Mouse (Mus musculus): ENCODE results near the gene Rpa1. TPM values are rescaled to one million over a fixed set of nuclear protein-coding genes. Genes with fewer than 3 reads are reported as not detected.

Gene Rpa1
- polyA plus RNA-seq, 1 experiment: 62.8 TPM

DNA sequence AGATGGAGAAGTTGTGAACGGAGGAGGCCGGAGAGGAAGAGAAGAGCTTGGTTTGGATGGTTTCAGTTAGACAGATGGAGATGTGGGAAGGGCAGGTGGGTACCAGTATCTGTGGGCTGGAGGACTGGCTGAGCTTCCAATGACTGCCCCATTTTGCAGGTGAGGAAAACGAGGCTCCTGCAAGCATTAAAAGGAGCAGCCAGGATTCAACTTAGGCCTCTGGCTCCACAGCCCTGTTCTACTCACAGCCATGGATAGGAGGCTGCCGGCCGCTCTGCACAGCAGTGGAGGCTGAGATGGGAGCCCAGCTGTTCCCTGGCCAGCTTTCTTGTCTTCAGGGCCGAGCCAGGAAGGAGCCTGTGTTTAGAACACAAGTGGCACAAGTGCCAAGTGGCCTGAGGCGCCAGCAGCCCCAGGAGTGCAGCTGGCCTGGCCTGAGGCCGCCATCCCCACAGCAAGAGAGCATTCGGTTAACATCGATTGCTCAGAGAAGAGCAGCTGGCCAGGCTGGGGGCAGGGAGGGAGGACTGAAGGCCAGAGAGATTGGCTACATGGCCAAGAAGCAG is 88.0 kb downstream of the Rpa1 start:
- H3K4me3 ChIP-seq (ENCODE audit: control insufficient read depth, insufficient read depth, low read length): no peak overlapping the region
- no peak for TF ChIP-seq POLR2A (IDR thresholded peaks at IDR 0.05; ENCODE audit: control insufficient read depth, extremely low read depth, insufficient read depth, low read length, poor library complexity)
- TF ChIP-seq CTCF (IDR thresholded peaks at IDR 0.05; ENCODE audit: borderline replicate concordance, control insufficient read depth, extremely low read depth, insufficient read depth, low read length, poor library complexity): no peak
- H3K4me1 ChIP-seq (replicated peaks; ENCODE audit: control insufficient read depth, insufficient read depth, low read length): peaks cover 5% of the 10 kb centered on the region
- H3K27me3 ChIP-seq (ENCODE audit: control insufficient read depth, insufficient read depth, low read length): no peaks in the 10 kb centered on the region
- 87% methylated on average over 10 of the region's 10 CpGs for WGBS
- no peak overlapping the region for H3K27ac ChIP-seq (ENCODE audit: control insufficient read depth, insufficient read depth, low read length)
- no peak for DNase-seq
- H3K36me3 ChIP-seq (ENCODE audit: control insufficient read depth, insufficient read depth, low read length): no peaks in the 10 kb centered on the region

DNA sequence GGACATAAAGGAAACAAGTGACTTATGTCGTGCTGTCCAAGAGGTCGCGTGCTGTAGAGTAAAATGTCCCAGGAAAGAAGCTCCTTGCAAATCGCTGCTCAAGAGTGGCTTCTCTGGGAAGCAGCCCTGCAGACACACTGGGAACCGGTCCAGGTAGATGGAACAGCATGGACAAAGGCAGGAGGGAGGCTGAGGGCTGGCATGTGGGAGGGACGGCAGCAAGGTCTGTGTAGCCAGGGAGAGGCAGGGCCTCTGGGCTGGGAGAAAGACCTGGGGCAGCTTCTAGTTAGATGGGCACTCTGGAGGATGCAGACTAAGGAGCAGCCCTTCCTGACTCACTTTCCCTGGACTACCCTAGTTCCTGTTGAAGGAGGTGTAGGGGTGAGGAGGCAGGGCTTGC is 88.7 kb downstream of the Rpa1 start:
- TF ChIP-seq POLR2A (IDR thresholded peaks at IDR 0.05; ENCODE audit: control insufficient read depth, extremely low read depth, insufficient read depth, low read length, poor library complexity) (no peak), CTCF (IDR thresholded peaks at IDR 0.05; ENCODE audit: borderline replicate concordance, control insufficient read depth, extremely low read depth, insufficient read depth, low read length, poor library complexity) (no peak)
- Histone ChIP-seq H3K4me3 (ENCODE audit: control insufficient read depth, insufficient read depth, low read length) (no peak overlapping the region), H3K27me3 (ENCODE audit: control insufficient read depth, insufficient read depth, low read length) (no peaks in the 10 kb centered on the region), H3K36me3 (ENCODE audit: control insufficient read depth, insufficient read depth, low read length) (no peaks in the 10 kb centered on the region), H3K4me1 (replicated peaks; ENCODE audit: control insufficient read depth, insufficient read depth, low read length) (peaks cover 10% of the 10 kb centered on the region), H3K27ac (ENCODE audit: control insufficient read depth, insufficient read depth, low read length) (no peak overlapping the region)
- no peak for DNase-seq
- WGBS: 94% methylated on average over 6 of the region's 6 CpGs

DNA sequence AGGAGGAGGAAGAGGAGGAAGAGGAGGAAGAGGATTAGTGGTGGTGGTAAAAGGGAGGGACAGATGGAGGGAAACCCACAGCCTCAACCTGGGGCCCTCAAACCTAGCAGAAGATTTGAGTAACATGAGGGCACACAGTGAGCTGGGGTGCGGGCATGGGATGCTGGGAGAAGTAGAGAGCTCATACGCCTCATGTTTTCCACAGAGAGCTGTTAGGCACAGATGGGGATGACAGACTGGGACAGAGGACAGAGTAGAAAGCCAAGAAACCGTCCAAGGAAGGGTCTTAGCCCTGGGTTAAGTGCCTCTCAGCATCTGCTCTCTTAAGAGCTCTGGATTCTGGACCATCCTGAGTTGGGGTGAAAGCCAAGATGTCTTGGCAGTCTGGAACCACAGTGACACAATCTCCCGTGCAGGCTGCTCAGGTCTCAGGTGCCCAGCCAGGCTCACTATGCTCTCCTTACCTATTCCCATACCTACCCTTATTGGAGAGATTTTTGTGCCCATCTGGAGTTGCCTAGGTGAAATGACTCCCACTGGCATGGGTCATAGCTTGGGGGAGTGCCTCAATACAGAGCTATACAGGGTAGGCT is 91.0 kb downstream of the Rpa1 start:
- 90% methylated on average over 4 of the region's 4 CpGs for WGBS
- no peak for TF ChIP-seq POLR2A (IDR thresholded peaks at IDR 0.05; ENCODE audit: control insufficient read depth, extremely low read depth, insufficient read depth, low read length, poor library complexity)
- TF ChIP-seq CTCF (IDR thresholded peaks at IDR 0.05; ENCODE audit: borderline replicate concordance, control insufficient read depth, extremely low read depth, insufficient read depth, low read length, poor library complexity): no peak
- DNase-seq: no peak
- Histone ChIP-seq H3K4me3 (ENCODE audit: control insufficient read depth, insufficient read depth, low read length) (no peak overlapping the region), H3K36me3 (ENCODE audit: control insufficient read depth, insufficient read depth, low read length) (no peaks in the 10 kb centered on the region), H3K27ac (ENCODE audit: control insufficient read depth, insufficient read depth, low read length) (no peak overlapping the region), H3K4me1 (replicated peaks; ENCODE audit: control insufficient read depth, insufficient read depth, low read length) (peaks cover 10% of the 10 kb centered on the region), H3K27me3 (ENCODE audit: control insufficient read depth, insufficient read depth, low read length) (no peaks in the 10 kb centered on the region)

GRCm38 (mm10) chr11:75255330-75255729 is 92.8 kb downstream of the Rpa1 start:
- TF ChIP-seq CTCF (IDR thresholded peaks at IDR 0.05; ENCODE audit: borderline replicate concordance, control insufficient read depth, extremely low read depth, insufficient read depth, low read length, poor library complexity): no peak
- TF ChIP-seq POLR2A (IDR thresholded peaks at IDR 0.05; ENCODE audit: control insufficient read depth, extremely low read depth, insufficient read depth, low read length, poor library complexity): no peak
- 58% methylated on average over 5 of the region's 5 CpGs for WGBS
- Histone ChIP-seq H3K4me3 (ENCODE audit: control insufficient read depth, insufficient read depth, low read length) (no peak overlapping the region), H3K27ac (ENCODE audit: control insufficient read depth, insufficient read depth, low read length) (no peak overlapping the region), H3K27me3 (ENCODE audit: control insufficient read depth, insufficient read depth, low read length) (no peaks in the 10 kb centered on the region), H3K4me1 (replicated peaks; ENCODE audit: control insufficient read depth, insufficient read depth, low read length) (peaks cover 10% of the 10 kb centered on the region), H3K36me3 (ENCODE audit: control insufficient read depth, insufficient read depth, low read length) (no peaks in the 10 kb centered on the region)
- no peak for DNase-seq

DNA sequence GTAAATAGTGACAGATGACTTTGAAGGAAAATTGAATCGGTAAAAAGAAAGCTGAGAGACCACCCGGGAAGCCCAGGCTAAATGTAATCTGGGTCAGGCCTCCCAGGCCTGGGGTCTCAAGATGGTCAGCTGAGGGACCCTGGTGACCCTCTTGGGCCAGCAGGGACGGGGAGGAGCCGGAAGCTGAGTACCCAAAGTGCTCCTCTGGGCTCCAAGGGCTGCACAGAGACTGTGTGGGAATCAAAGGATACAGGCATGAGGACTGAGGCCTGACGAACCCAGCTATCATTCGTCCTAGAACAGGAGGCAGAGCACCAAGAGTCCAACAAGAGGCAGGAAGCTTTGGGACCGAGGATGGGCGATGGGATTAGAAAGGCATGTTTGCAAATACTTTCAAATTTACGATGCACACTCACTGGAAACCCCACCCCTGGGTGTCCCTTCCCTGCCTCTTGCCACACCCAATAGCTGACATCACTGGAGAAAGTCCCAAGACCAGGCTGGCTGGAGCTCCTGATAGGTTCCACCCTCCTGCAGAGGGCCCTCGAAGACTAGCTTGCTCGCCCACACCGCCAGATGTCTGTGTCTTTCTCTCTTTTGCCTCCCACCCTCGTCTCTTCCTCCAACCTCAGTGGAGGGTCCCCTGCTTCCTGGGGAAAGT is 93.7 kb downstream of the Rpa1 start:
- H3K27ac ChIP-seq (ENCODE audit: control insufficient read depth, insufficient read depth, low read length): no peak overlapping the region

GRCm38 (mm10) chr11:75251557-75252070 is 96.5 kb downstream of the Rpa1 start:
- no peak for DNase-seq
- H3K27ac ChIP-seq (ENCODE audit: control insufficient read depth, insufficient read depth, low read length): no peak overlapping the region
- H3K36me3 ChIP-seq (ENCODE audit: control insufficient read depth, insufficient read depth, low read length): no peaks in the 10 kb centered on the region
- no peak overlapping the region for H3K4me3 ChIP-seq (ENCODE audit: control insufficient read depth, insufficient read depth, low read length)
- H3K4me1 ChIP-seq (replicated peaks; ENCODE audit: control insufficient read depth, insufficient read depth, low read length): peaks cover 10% of the 10 kb centered on the region
- TF ChIP-seq CTCF (IDR thresholded peaks at IDR 0.05; ENCODE audit: borderline replicate concordance, control insufficient read depth, extremely low read depth, insufficient read depth, low read length, poor library complexity) (no peak), POLR2A (IDR thresholded peaks at IDR 0.05; ENCODE audit: control insufficient read depth, extremely low read depth, insufficient read depth, low read length, poor library complexity) (no peak)
- H3K27me3 ChIP-seq (ENCODE audit: control insufficient read depth, insufficient read depth, low read length): no peaks in the 10 kb centered on the region
- WGBS: 75% methylated on average over 7 of the region's 7 CpGs

More for the DNA sequence above, 93.7 kb downstream of the Rpa1 start:
- Histone ChIP-seq H3K27me3 (ENCODE audit: control insufficient read depth, insufficient read depth, low read length) (no peaks in the 10 kb centered on the region), H3K4me1 (replicated peaks; ENCODE audit: control insufficient read depth, insufficient read depth, low read length) (peaks cover 10% of the 10 kb centered on the region), H3K36me3 (ENCODE audit: control insufficient read depth, insufficient read depth, low read length) (no peaks in the 10 kb centered on the region), H3K4me3 (ENCODE audit: control insufficient read depth, insufficient read depth, low read length) (no peak overlapping the region)
- 64% methylated on average over 13 of the region's 13 CpGs for WGBS
- TF ChIP-seq CTCF (IDR thresholded peaks at IDR 0.05; ENCODE audit: borderline replicate concordance, control insufficient read depth, extremely low read depth, insufficient read depth, low read length, poor library complexity) (no peak), POLR2A (IDR thresholded peaks at IDR 0.05; ENCODE audit: control insufficient read depth, extremely low read depth, insufficient read depth, low read length, poor library complexity) (no peak)
- peak; percentile 26 for DNase-seq
